Mouse (Mus musculus) spleen, postnatal 10 days (tissue): Measurements from ENCODE around the gene Tuba3a.

Source experiments
- DNase-seq, 2 experiments: peaks; one replicate each; pipeline ENCODE4 v3.0.0; 2021 to 2022; ENCODE audit warnings: low spot score in 2 of 2

Gene Tuba3a

GRCm38 (mm10) chr6:125231117-125232044 is 54.5 kb downstream of the Tuba3a start, which contains the start of gene Tapbpl:
Tapbpl (minus strand) TSS chr6:125231860.
- DNase-seq, result peak; percentile 65 to 72

- no peak for DNase-seq
Observed at GRCm38 (mm10) chr6:125230571-125230970, 55.3 kb downstream of the Tuba3a start.
